Mouse (Mus musculus): ENCODE measurements around the gene Kmt2e. TPM values are rescaled to one million over a fixed set of nuclear protein-coding genes. Genes with fewer than 3 reads are reported as not detected.

The Kmt2e gene
- total and polyA plus RNA-seq, 3 experiments: 8.0 to 220 (median 40.7) TPM

GRCm38 (mm10) chr5:23406405-23406745, 27.9 kb upstream of the Kmt2e start:
- Histone ChIP-seq H3K36me3 (replicated peaks) (peaks cover 19% of the 10 kb centered on the region), H3K27me3 (ENCODE audit: insufficient read depth, low read length) (no peaks in the 10 kb centered on the region), H3K4me3 (ENCODE audit: low read depth, low read length) (no peak overlapping the region), H3K9me3 (replicated peaks) (no peaks in the 10 kb centered on the region), H3K4me1 (ENCODE audit: insufficient read depth, low read depth, low read length) (peaks cover 4% of the 10 kb centered on the region)
- no peak for ATAC-seq (ENCODE audit: extremely low read depth, insufficient number of reproducible peaks, low FRiP score, poor library complexity, severe bottlenecking)
- DNase-seq (ENCODE audit: low spot score): no peak
- no peak for TF ChIP-seq GATA1 (IDR thresholded peaks at IDR 0.05; ENCODE audit: borderline replicate concordance, low read length)

GRCm38 (mm10) chr5:23408106-23408505, 26.1 kb upstream of the Kmt2e start:
- H3K36me3 ChIP-seq (replicated peaks): peaks cover 32% of the 10 kb centered on the region
- H3K4me1 ChIP-seq (ENCODE audit: insufficient read depth, low read depth, low read length): peaks cover 8% of the 10 kb centered on the region
- ATAC-seq (ENCODE audit: extremely low read depth, insufficient number of reproducible peaks, low FRiP score, poor library complexity, severe bottlenecking) (no peak), DNase-seq (ENCODE audit: low spot score) (no peak)
- H3K9me3 ChIP-seq (replicated peaks): no peaks in the 10 kb centered on the region
- H3K4me3 ChIP-seq (ENCODE audit: low read depth, low read length): no peak overlapping the region
- no peaks in the 10 kb centered on the region for H3K27me3 ChIP-seq (ENCODE audit: insufficient read depth, low read length)
- TF ChIP-seq CTCF (IDR thresholded peaks at IDR 0.05; ENCODE audit: low read depth, low read length): no peak
- no peak for TF ChIP-seq GATA1 (IDR thresholded peaks at IDR 0.05; ENCODE audit: borderline replicate concordance, low read length)
- no peak for TF ChIP-seq POLR2AphosphoS5 (IDR thresholded peaks at IDR 0.05; ENCODE audit: insufficient replicate concordance, low read depth, low read length)
- TF ChIP-seq GATA2 (IDR thresholded peaks at IDR 0.05; ENCODE audit: borderline replicate concordance, low read depth, low read length): no peak
- TF ChIP-seq TAL1 (conservative IDR thresholded peaks at IDR 0.05; ENCODE audit: low read depth, low read length): no peak

DNA sequence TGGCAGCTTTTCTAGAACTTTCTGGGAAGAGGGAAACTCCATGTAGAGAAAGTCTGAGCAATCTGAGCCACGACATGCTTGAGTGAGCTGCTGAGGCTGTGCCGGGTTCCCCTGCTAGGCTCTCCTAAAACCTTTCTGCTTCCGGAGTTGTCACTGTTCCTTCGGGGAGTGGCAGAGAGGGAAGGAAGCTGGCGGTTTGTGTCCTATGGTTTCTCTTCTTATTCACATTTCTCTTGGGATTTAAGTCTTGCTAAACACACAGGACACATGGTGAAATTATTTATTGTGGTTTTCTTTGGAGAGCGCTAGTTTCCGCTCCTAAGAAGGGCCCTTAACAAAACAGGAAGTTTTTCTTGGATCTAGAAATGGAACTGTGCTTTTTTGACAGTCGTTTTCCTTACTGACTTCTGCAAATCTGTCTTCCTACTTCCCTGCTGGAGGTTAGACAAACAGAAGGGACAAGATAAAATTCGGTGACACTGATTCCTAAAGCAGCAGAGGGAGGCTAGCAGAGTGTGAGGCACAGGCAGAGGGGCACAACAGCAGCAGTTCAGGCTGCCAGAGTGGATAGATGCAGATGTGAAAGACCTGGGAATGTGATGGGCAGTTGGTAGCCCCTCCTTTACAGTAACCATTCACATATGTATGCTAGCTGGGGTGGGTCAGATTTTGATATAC, 24.1 kb upstream of the Kmt2e start:
- H3K9me3 ChIP-seq (replicated peaks): no peaks in the 10 kb centered on the region
- H3K36me3 ChIP-seq (replicated peaks): peaks cover 46% of the 10 kb centered on the region
- no peaks in the 10 kb centered on the region for H3K27me3 ChIP-seq (ENCODE audit: insufficient read depth, low read length)
- H3K4me1 ChIP-seq (ENCODE audit: insufficient read depth, low read depth, low read length): peaks cover 22% of the 10 kb centered on the region
- ATAC-seq (ENCODE audit: extremely low read depth, insufficient number of reproducible peaks, low FRiP score, poor library complexity, severe bottlenecking) (no peak), DNase-seq (ENCODE audit: low spot score) (no peak)
- no peak for TF ChIP-seq CTCF (IDR thresholded peaks at IDR 0.05; ENCODE audit: low read depth, low read length)
- TF ChIP-seq POLR2AphosphoS5 (IDR thresholded peaks at IDR 0.05; ENCODE audit: insufficient replicate concordance, low read depth, low read length): no peak
- no peak for TF ChIP-seq TAL1 (conservative IDR thresholded peaks at IDR 0.05; ENCODE audit: low read depth, low read length)
- TF ChIP-seq GATA2 (IDR thresholded peaks at IDR 0.05; ENCODE audit: borderline replicate concordance, low read depth, low read length): no peak
- TF ChIP-seq GATA1 (IDR thresholded peaks at IDR 0.05; ENCODE audit: borderline replicate concordance, low read length): no peak
- no peak overlapping the region for H3K4me3 ChIP-seq (ENCODE audit: low read depth, low read length)

- Histone ChIP-seq H3K36me3 (replicated peaks) (peaks cover 49% of the 10 kb centered on the region), H3K4me1 (ENCODE audit: insufficient read depth, low read depth, low read length) (peaks cover 25% of the 10 kb centered on the region), H3K9me3 (replicated peaks) (no peaks in the 10 kb centered on the region), H3K4me3 (ENCODE audit: low read depth, low read length) (no peak overlapping the region), H3K27me3 (ENCODE audit: insufficient read depth, low read length) (no peaks in the 10 kb centered on the region)
- TF ChIP-seq GATA2 (IDR thresholded peaks at IDR 0.05; ENCODE audit: borderline replicate concordance, low read depth, low read length): no peak
- TF ChIP-seq TAL1 (conservative IDR thresholded peaks at IDR 0.05; ENCODE audit: low read depth, low read length): no peak
- TF ChIP-seq CTCF (IDR thresholded peaks at IDR 0.05; ENCODE audit: low read depth, low read length): no peak
- no peak for TF ChIP-seq GATA1 (IDR thresholded peaks at IDR 0.05; ENCODE audit: borderline replicate concordance, low read length)
- TF ChIP-seq POLR2AphosphoS5 (IDR thresholded peaks at IDR 0.05; ENCODE audit: insufficient replicate concordance, low read depth, low read length): no peak
- ATAC-seq (ENCODE audit: extremely low read depth, insufficient number of reproducible peaks, low FRiP score, poor library complexity, severe bottlenecking) (no peak), DNase-seq (ENCODE audit: low spot score) (no peak)
Measured at GRCm38 (mm10) chr5:23410718-23411101, 23.5 kb upstream of the Kmt2e start.

- Histone ChIP-seq H3K4me3 (ENCODE audit: low read depth, low read length) (no peak overlapping the region), H3K36me3 (replicated peaks) (peaks cover 49% of the 10 kb centered on the region), H3K9me3 (replicated peaks) (no peaks in the 10 kb centered on the region), H3K4me1 (ENCODE audit: insufficient read depth, low read depth, low read length) (peaks cover 32% of the 10 kb centered on the region), H3K27me3 (ENCODE audit: insufficient read depth, low read length) (no peaks in the 10 kb centered on the region)
- TF ChIP-seq GATA2 (IDR thresholded peaks at IDR 0.05; ENCODE audit: borderline replicate concordance, low read depth, low read length) (no peak), GATA1 (IDR thresholded peaks at IDR 0.05; ENCODE audit: borderline replicate concordance, low read length) (no peak), CTCF (IDR thresholded peaks at IDR 0.05; ENCODE audit: low read depth, low read length) (no peak), TAL1 (conservative IDR thresholded peaks at IDR 0.05; ENCODE audit: low read depth, low read length) (no peak), POLR2AphosphoS5 (IDR thresholded peaks at IDR 0.05; ENCODE audit: insufficient replicate concordance, low read depth, low read length) (no peak)
- no peak for ATAC-seq (ENCODE audit: extremely low read depth, insufficient number of reproducible peaks, low FRiP score, poor library complexity, severe bottlenecking)
- no peak for DNase-seq (ENCODE audit: low spot score)
Measured at GRCm38 (mm10) chr5:23411640-23412039, 22.6 kb upstream of the Kmt2e start.

- peaks cover 39% of the 10 kb centered on the region for H3K4me1 ChIP-seq (ENCODE audit: insufficient read depth, low read depth, low read length)
- H3K9me3 ChIP-seq (replicated peaks): no peaks in the 10 kb centered on the region
- H3K27me3 ChIP-seq (ENCODE audit: insufficient read depth, low read length): no peaks in the 10 kb centered on the region
- no peak for TF ChIP-seq POLR2AphosphoS5 (IDR thresholded peaks at IDR 0.05; ENCODE audit: insufficient replicate concordance, low read depth, low read length)
- TF ChIP-seq GATA1 (IDR thresholded peaks at IDR 0.05; ENCODE audit: borderline replicate concordance, low read length): no peak
- no peak for TF ChIP-seq CTCF (IDR thresholded peaks at IDR 0.05; ENCODE audit: low read depth, low read length)
- no peak for TF ChIP-seq GATA2 (IDR thresholded peaks at IDR 0.05; ENCODE audit: borderline replicate concordance, low read depth, low read length)
- TF ChIP-seq TAL1 (conservative IDR thresholded peaks at IDR 0.05; ENCODE audit: low read depth, low read length): no peak
- no peak overlapping the region for H3K4me3 ChIP-seq (ENCODE audit: low read depth, low read length)
- DNase-seq (ENCODE audit: low spot score) (no peak), ATAC-seq (ENCODE audit: extremely low read depth, insufficient number of reproducible peaks, low FRiP score, poor library complexity, severe bottlenecking) (no peak)
- H3K36me3 ChIP-seq (replicated peaks): peaks cover 49% of the 10 kb centered on the region
Measured at GRCm38 (mm10) chr5:23412247-23412948, 21.8 kb upstream of the Kmt2e start.
